Mouse (Mus musculus): ENCODE data around the gene Scmh1. TPM values are rescaled to one million over a fixed set of nuclear protein-coding genes. Genes with fewer than 3 reads are reported as not detected.

Scmh1 gene
- polyA plus RNA-seq (2015; fragmentation: Nextera tagmentation; extraction: Ambion mirVana) = 66.4 and 71.6 TPM in 2 replicates

- peaks cover 24% of the 10 kb centered on the region for H3K4me1 ChIP-seq (replicated peaks)
- peak within 1 kb of the TSS; percentile 99 for H3K27ac ChIP-seq
- peak within 1 kb of the TSS; percentile 99 for H3K4me3 ChIP-seq
- peak within 1 kb of the TSS; percentile 59 for H3K4me2 ChIP-seq
- no peaks in the 10 kb centered on the region for H3K9me3 ChIP-seq (replicated peaks)
- peak within 1 kb of the TSS; percentile 100 for H3K9ac ChIP-seq
- peak; percentile 85 for ATAC-seq (replicated peaks; ENCODE audit: insufficient number of reproducible peaks, insufficient read depth, low FRiP score, low read depth)
- WGBS = under 1% methylated on average over 92 of the region's 102 CpGs
- H3K27me3 ChIP-seq = no peaks in the 10 kb centered on the region
- H3K36me3 ChIP-seq = no peaks in the 10 kb centered on the region
Observed at GRCm38 (mm10) chr4:120405144-120405805, at the start of gene Scmh1. TSS of gene Scmh1 (plus strand) at chr4:120405281.

GRCm38 (mm10) chr4:120360011-120360521, 45.0 kb upstream of the Scmh1 start:
- Histone ChIP-seq H3K4me3 (no peak overlapping the region), H3K27ac (no peak overlapping the region), H3K4me2 (no peak overlapping the region), H3K9ac (no peak overlapping the region), H3K27me3 (peaks cover 62% of the 10 kb centered on the region), H3K36me3 (no peaks in the 10 kb centered on the region), H3K4me1 (replicated peaks) (no peaks in the 10 kb centered on the region), H3K9me3 (replicated peaks) (no peaks in the 10 kb centered on the region)
- ATAC-seq (replicated peaks; ENCODE audit: insufficient number of reproducible peaks, insufficient read depth, low FRiP score, low read depth) = no peak
- WGBS = 10% methylated on average over 8 of the region's 8 CpGs

DNA sequence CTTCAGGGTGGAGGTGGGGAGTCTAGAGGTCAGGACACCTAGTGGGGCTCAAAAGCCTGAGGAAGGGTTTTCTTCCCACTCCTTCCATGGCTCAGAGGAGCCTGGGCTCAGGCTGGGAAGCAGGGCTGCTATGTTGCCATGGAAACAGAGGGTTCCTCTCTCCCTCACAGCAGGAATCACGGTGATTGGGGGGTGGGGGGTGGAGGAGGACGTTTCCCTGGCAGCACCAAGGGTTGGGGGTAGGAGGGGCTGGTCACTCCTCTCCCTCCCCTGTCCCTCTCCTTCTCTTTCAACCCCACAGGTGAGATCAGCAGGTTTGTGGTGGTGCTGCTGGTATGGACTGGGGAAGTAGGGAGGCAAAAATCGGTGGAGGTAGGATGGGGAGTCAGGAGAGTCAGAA, 40.4 kb upstream of the Scmh1 start:
- peaks cover 52% of the 10 kb centered on the region for H3K27me3 ChIP-seq
- 3% methylated on average over 3 of the region's 3 CpGs for WGBS
- H3K36me3 ChIP-seq = no peaks in the 10 kb centered on the region
- no peak overlapping the region for H3K27ac ChIP-seq
- no peaks in the 10 kb centered on the region for H3K9me3 ChIP-seq (replicated peaks)
- H3K4me3 ChIP-seq = no peak overlapping the region
- H3K9ac ChIP-seq = no peak overlapping the region
- peaks cover 13% of the 10 kb centered on the region for H3K4me1 ChIP-seq (replicated peaks)
- H3K4me2 ChIP-seq = no peak overlapping the region
- no peak for ATAC-seq (replicated peaks; ENCODE audit: insufficient number of reproducible peaks, insufficient read depth, low FRiP score, low read depth)

DNA sequence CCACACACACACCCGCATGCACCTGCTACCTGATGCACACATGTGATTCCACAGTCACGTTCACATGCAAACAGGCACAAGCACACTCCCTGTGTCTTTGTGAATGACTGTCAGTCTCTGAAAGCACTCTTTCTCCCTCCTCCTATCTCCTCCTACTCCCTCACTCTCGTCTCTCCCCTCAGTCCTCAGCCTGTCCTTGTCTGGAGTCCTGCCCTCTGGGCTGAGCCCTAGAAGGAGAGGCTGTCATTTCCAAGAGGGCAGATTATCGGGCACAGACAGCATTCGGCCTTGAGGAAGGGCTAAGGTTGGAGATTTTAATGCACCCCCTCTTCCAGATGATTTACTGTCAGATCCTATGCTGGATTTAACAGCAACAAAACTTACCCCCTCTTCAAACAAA, 39.6 kb upstream of the Scmh1 start:
- no peak overlapping the region for H3K4me3 ChIP-seq
- peaks cover 19% of the 10 kb centered on the region for H3K4me1 ChIP-seq (replicated peaks)
- no peak overlapping the region for H3K27ac ChIP-seq
- no peak overlapping the region for H3K9ac ChIP-seq
- no peak for ATAC-seq (replicated peaks; ENCODE audit: insufficient number of reproducible peaks, insufficient read depth, low FRiP score, low read depth)
- H3K4me2 ChIP-seq = no peak overlapping the region
- H3K9me3 ChIP-seq (replicated peaks) = no peaks in the 10 kb centered on the region
- 30% methylated on average over 5 of the region's 5 CpGs for WGBS
- H3K27me3 ChIP-seq = peaks cover 47% of the 10 kb centered on the region
- no peaks in the 10 kb centered on the region for H3K36me3 ChIP-seq

DNA sequence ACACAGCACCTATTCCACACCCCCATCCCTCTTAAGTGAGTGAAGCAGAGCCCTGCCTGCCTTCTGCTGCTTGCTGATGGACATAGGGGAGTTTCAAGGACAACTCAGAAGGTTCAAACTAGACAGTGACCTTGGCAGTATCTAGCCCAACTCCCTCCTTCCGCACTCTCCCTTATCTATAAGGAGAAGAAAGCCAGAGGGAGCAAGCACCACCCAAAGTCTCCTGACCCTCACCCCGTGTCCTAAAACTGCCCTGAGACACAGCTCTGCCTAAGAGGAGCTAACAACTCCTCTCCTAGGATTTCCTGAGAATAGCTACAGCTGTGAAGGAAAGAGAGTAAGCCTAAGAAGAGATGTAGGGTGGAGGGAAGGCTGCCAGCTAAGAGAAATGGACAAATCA, 37.0 kb upstream of the Scmh1 start:
- Histone ChIP-seq H3K9me3 (replicated peaks) (no peaks in the 10 kb centered on the region), H3K9ac (no peak overlapping the region), H3K4me3 (no peak overlapping the region), H3K36me3 (no peaks in the 10 kb centered on the region), H3K27ac (no peak overlapping the region), H3K4me1 (replicated peaks) (peaks cover 19% of the 10 kb centered on the region), H3K27me3 (peaks cover 42% of the 10 kb centered on the region), H3K4me2 (no peak overlapping the region)
- 60% methylated on average over 2 of the region's 2 CpGs for WGBS
- ATAC-seq (replicated peaks; ENCODE audit: insufficient number of reproducible peaks, insufficient read depth, low FRiP score, low read depth) = no peak

- no peaks in the 10 kb centered on the region for H3K9me3 ChIP-seq (replicated peaks)
- H3K4me2 ChIP-seq = no peak overlapping the region
- peaks cover 19% of the 10 kb centered on the region for H3K4me1 ChIP-seq (replicated peaks)
- H3K4me3 ChIP-seq = no peak overlapping the region
- WGBS = 14% methylated on average over 4 of the region's 4 CpGs
- H3K27me3 ChIP-seq = peaks cover 42% of the 10 kb centered on the region
- no peaks in the 10 kb centered on the region for H3K36me3 ChIP-seq
- no peak for ATAC-seq (replicated peaks; ENCODE audit: insufficient number of reproducible peaks, insufficient read depth, low FRiP score, low read depth)
- no peak overlapping the region for H3K27ac ChIP-seq
- no peak overlapping the region for H3K9ac ChIP-seq
Observed at GRCm38 (mm10) chr4:120368663-120369062, 36.4 kb upstream of the Scmh1 start.

GRCm38 (mm10) chr4:120369156-120369555, 35.9 kb upstream of the Scmh1 start:
- peaks cover 37% of the 10 kb centered on the region for H3K27me3 ChIP-seq
- no peak overlapping the region for H3K27ac ChIP-seq
- peak overlapping the region; percentile 49; the same call in 1 of the 2 replicates for H3K4me2 ChIP-seq
- no peak overlapping the region for H3K9ac ChIP-seq
- no peak overlapping the region for H3K4me3 ChIP-seq
- no peaks in the 10 kb centered on the region for H3K36me3 ChIP-seq
- WGBS = 23% methylated on average over 2 of the region's 2 CpGs
- peaks cover 22% of the 10 kb centered on the region for H3K4me1 ChIP-seq (replicated peaks)
- no peak for ATAC-seq (replicated peaks; ENCODE audit: insufficient number of reproducible peaks, insufficient read depth, low FRiP score, low read depth)
- H3K9me3 ChIP-seq (replicated peaks) = no peaks in the 10 kb centered on the region

GRCm38 (mm10) chr4:120369861-120370366, 35.2 kb upstream of the Scmh1 start:
- Histone ChIP-seq H3K4me2 (peak overlapping the region; percentile 49), H3K9me3 (replicated peaks) (no peaks in the 10 kb centered on the region), H3K4me3 (0 out of 2 replicates have a peak overlapping the region, but pooled peaks have one; percentile 2), H3K9ac (no peak overlapping the region), H3K36me3 (no peaks in the 10 kb centered on the region), H3K27ac (no peak overlapping the region), H3K27me3 (peaks cover 30% of the 10 kb centered on the region), H3K4me1 (replicated peaks) (peaks cover 22% of the 10 kb centered on the region)
- WGBS = 28% methylated on average over 10 of the region's 10 CpGs
- ATAC-seq (replicated peaks; ENCODE audit: insufficient number of reproducible peaks, insufficient read depth, low FRiP score, low read depth) = no peak

GRCm38 (mm10) chr4:120372838-120373237, 32.2 kb upstream of the Scmh1 start:
- Histone ChIP-seq H3K4me1 (replicated peaks) (peaks cover 22% of the 10 kb centered on the region), H3K36me3 (no peaks in the 10 kb centered on the region), H3K4me2 (no peak overlapping the region), H3K9me3 (replicated peaks) (no peaks in the 10 kb centered on the region), H3K4me3 (no peak overlapping the region), H3K9ac (no peak overlapping the region), H3K27me3 (peaks cover 24% of the 10 kb centered on the region), H3K27ac (no peak overlapping the region)
- 67% methylated on average over 3 of the region's 3 CpGs for WGBS
- no peak for ATAC-seq (replicated peaks; ENCODE audit: insufficient number of reproducible peaks, insufficient read depth, low FRiP score, low read depth)

- H3K9me3 ChIP-seq (replicated peaks) = no peaks in the 10 kb centered on the region
- H3K36me3 ChIP-seq = no peaks in the 10 kb centered on the region
- 37% methylated on average over 4 of the region's 4 CpGs for WGBS
- H3K4me3 ChIP-seq = no peak overlapping the region
- no peak overlapping the region for H3K4me2 ChIP-seq
- peaks cover 18% of the 10 kb centered on the region for H3K4me1 ChIP-seq (replicated peaks)
- H3K27ac ChIP-seq = no peak overlapping the region
- peaks cover 24% of the 10 kb centered on the region for H3K27me3 ChIP-seq
- no peak overlapping the region for H3K9ac ChIP-seq
- ATAC-seq (replicated peaks; ENCODE audit: insufficient number of reproducible peaks, insufficient read depth, low FRiP score, low read depth) = no peak
Observed at GRCm38 (mm10) chr4:120373813-120374212, 31.3 kb upstream of the Scmh1 start.

GRCm38 (mm10) chr4:120380811-120381391, 24.2 kb upstream of the Scmh1 start:
- H3K27me3 ChIP-seq = peaks cover 6% of the 10 kb centered on the region; the same call in 1 of the 2 replicates
- H3K36me3 ChIP-seq = no peaks in the 10 kb centered on the region
- peak overlapping the region; percentile 45 for H3K4me2 ChIP-seq
- peaks cover 5% of the 10 kb centered on the region; the same call in 1 of the 2 replicates for H3K4me1 ChIP-seq (replicated peaks)
- H3K27ac ChIP-seq = no peak overlapping the region
- peak; percentile 84 for ATAC-seq (replicated peaks; ENCODE audit: insufficient number of reproducible peaks, insufficient read depth, low FRiP score, low read depth)
- H3K9ac ChIP-seq = no peak overlapping the region
- WGBS = 7% methylated on average over 7 of the region's 7 CpGs
- no peaks in the 10 kb centered on the region for H3K9me3 ChIP-seq (replicated peaks)
- peak overlapping the region; percentile 19; the same call in 1 of the 2 replicates for H3K4me3 ChIP-seq

Data from heart, embryonic 15.5 days (tissue).